ENCODE assay signal across 7 mouse cellular contexts in the genomic region with DNA sequence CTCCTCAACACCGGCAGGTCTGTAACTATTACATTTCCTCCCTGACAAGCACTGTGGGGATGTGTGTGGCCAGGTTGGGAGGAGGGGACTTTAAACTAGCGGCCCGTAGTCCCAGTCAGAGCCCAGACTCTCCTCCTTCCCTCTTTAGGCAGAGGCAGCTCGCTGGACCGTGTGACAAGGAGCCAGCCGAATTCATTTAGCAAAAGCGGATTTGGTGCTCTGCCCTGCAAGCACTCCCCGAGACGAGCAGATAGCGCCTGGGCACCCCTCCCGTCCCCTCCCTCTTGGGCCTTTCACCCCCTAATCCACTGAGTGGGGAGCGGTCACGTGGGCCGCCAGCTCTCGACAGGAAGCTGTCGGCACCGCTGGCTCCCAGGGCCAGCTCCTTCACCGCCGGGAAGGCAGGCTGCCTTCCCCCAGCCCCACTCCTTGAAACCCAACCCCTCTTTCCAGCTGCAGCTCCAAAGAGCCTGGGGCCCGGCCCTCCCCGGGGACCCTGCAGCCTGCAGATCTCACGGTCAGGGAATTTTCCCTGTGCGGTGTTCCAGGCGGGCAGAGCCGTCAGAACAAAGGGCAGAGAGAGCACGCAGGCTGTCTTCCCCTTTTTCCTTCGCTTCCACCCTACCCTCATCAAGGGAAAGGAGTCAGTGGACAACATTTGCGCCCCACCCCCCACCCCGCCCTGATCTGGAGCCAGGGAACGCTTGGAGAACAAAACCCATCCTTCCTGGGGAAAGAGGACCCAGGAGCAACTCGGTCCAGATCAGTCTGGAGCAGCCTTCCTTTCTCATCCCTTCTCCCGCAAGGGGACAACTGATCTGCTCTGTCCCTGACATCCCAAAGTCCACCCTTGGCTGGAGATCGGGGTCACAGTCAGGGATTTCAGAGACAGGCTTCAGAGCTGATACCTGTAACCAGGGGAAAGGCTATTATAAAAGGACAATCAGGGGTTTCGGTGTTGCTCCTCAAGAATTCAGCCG.
DNase-seq lines count a peak whose midpoint lies in the region; ATAC-seq lines count a peak whose summit lies in the region.

No protein-coding gene starts in this region.

- peaks cover 21% of the 10 kb centered on the region for H3K27me3 ChIP-seq in embryonic facial prominence, embryonic 10.5 days (replicated peaks; ENCODE audit: low read depth, poor library complexity, severe bottlenecking)
- no peaks in the 10 kb centered on the region for H3K27me3 ChIP-seq in intestine, embryonic 15.5 days (replicated peaks)
- H3K27me3 ChIP-seq in limb, embryonic 11.5 days (ENCODE audit: control insufficient read depth, insufficient read depth, low read length), result no peaks in the 10 kb centered on the region
- peaks cover 4% of the 10 kb centered on the region; the same call in 1 of the 2 replicates for H3K27me3 ChIP-seq in midbrain, embryonic 11.5 days (ENCODE audit: control insufficient read depth, insufficient read depth, low read length)

- ATAC-seq in intestine, embryonic 15.5 days, result peak; percentile 87
- peak; percentile 94 for ATAC-seq in limb, embryonic 11.5 days (ENCODE audit: insufficient number of reproducible peaks, low FRiP score, low TSS enrichment, low read depth)
- ATAC-seq in midbrain, embryonic 11.5 days (ENCODE audit: low FRiP score), result peak; percentile 88

- peak overlapping the region; percentile 55 for H3K4me3 ChIP-seq in embryonic facial prominence, embryonic 10.5 days
- H3K4me3 ChIP-seq in intestine, embryonic 15.5 days (replicated peaks), result peak overlapping the region; percentile 37
- H3K4me3 ChIP-seq in limb, embryonic 11.5 days (ENCODE audit: low read depth, low read length), result peak overlapping the region; percentile 19
- H3K4me3 ChIP-seq in midbrain, embryonic 11.5 days (ENCODE audit: low read depth, low read length), result peak overlapping the region; percentile 22

- peak overlapping the region; percentile 51 for H3K9ac ChIP-seq in intestine, embryonic 15.5 days
- peak overlapping the region; percentile 58 for H3K9ac ChIP-seq in limb, embryonic 11.5 days (ENCODE audit: low read length)
- peak overlapping the region; percentile 70 for H3K9ac ChIP-seq in midbrain, embryonic 11.5 days (ENCODE audit: low read length)

- H3K36me3 ChIP-seq in embryonic facial prominence, embryonic 10.5 days (replicated peaks), result no peaks in the 10 kb centered on the region
- H3K36me3 ChIP-seq in intestine, embryonic 15.5 days, result no peaks in the 10 kb centered on the region
- no peaks in the 10 kb centered on the region for H3K36me3 ChIP-seq in limb, embryonic 11.5 days (ENCODE audit: control insufficient read depth, insufficient read depth, low read length)
- H3K36me3 ChIP-seq in midbrain, embryonic 11.5 days (ENCODE audit: control insufficient read depth, insufficient read depth, low read length), result no peaks in the 10 kb centered on the region

- H3K27ac ChIP-seq in embryonic facial prominence, embryonic 10.5 days (replicated peaks), result peak overlapping the region; percentile 93
- peak overlapping the region; percentile 88 for H3K27ac ChIP-seq in intestine, embryonic 15.5 days
- peak overlapping the region; percentile 98 for H3K27ac ChIP-seq in limb, embryonic 11.5 days (replicated peaks; ENCODE audit: low read depth, low read length)
- peak overlapping the region; percentile 60 for H3K27ac ChIP-seq in midbrain, embryonic 11.5 days (ENCODE audit: low read depth, low read length)

- DNase-seq in adrenal gland, postnatal 14 days, result peak; percentile 77
- DNase-seq in embryonic facial prominence, embryonic 10.5 days (ENCODE audit: low spot score), result peak; percentile 94
- DNase-seq in gastrocnemius, postnatal 4 days (ENCODE audit: low spot score in 2 of 2), result peak; percentile 77 to 88
- peak; percentile 89 for DNase-seq in limb, embryonic 11.5 days (ENCODE audit: low spot score)
- DNase-seq in midbrain, embryonic 11.5 days (ENCODE audit: low spot score, missing footprints), result peak; percentile 98
- DNase-seq in right cerebral cortex, postnatal 4 days, result peak; percentile 65

- peak overlapping the region; percentile 79 for H3K4me2 ChIP-seq in intestine, embryonic 15.5 days (replicated peaks)
- H3K4me2 ChIP-seq in limb, embryonic 11.5 days (ENCODE audit: low read depth, severe bottlenecking), result peak overlapping the region; percentile 55
- H3K4me2 ChIP-seq in midbrain, embryonic 11.5 days, result peak overlapping the region; percentile 43

- H3K4me1 ChIP-seq in embryonic facial prominence, embryonic 10.5 days, result peaks cover 66% of the 10 kb centered on the region
- peaks cover 27% of the 10 kb centered on the region for H3K4me1 ChIP-seq in intestine, embryonic 15.5 days (replicated peaks)
- H3K4me1 ChIP-seq in limb, embryonic 11.5 days (ENCODE audit: control insufficient read depth, insufficient read depth, low read length), result peaks cover 56% of the 10 kb centered on the region
- peaks cover 9% of the 10 kb centered on the region for H3K4me1 ChIP-seq in midbrain, embryonic 11.5 days (ENCODE audit: control insufficient read depth, insufficient read depth, low read length)

- no peaks in the 10 kb centered on the region for H3K9me3 ChIP-seq in embryonic facial prominence, embryonic 10.5 days
- H3K9me3 ChIP-seq in intestine, embryonic 15.5 days, result no peaks in the 10 kb centered on the region
- H3K9me3 ChIP-seq in limb, embryonic 11.5 days (ENCODE audit: control insufficient read depth, low read length), result no peaks in the 10 kb centered on the region
- no peaks in the 10 kb centered on the region for H3K9me3 ChIP-seq in midbrain, embryonic 11.5 days (ENCODE audit: control insufficient read depth, low read length)

- 2% methylated on average over 35 of the region's 35 CpGs for WGBS in embryonic facial prominence, embryonic 10.5 days
- 4% methylated on average over 33 of the region's 35 CpGs for WGBS in intestine, embryonic 15.5 days
- WGBS in limb, embryonic 11.5 days, result 3% methylated on average over 34 of the region's 35 CpGs
- WGBS in midbrain, embryonic 11.5 days, result 2% methylated on average over 35 of the region's 35 CpGs

Comparison
In these comparisons a context has a peak if more than half of its experiments do, and no peak if none do; other contexts are left out.
1. Peak in every context shown above with its lines: DNase-seq, ATAC-seq, H3K4me3 ChIP-seq and H3K27ac ChIP-seq.